Mouse (Mus musculus) embryo, embryonic 11 days (tissue): ENCODE data around the gene Fkbp10.

Source experiments
- DNase-seq: peaks from one replicate; pipeline ENCODE4 v3.0.0-alpha.2; 2015

The Fkbp10 gene

DNA sequence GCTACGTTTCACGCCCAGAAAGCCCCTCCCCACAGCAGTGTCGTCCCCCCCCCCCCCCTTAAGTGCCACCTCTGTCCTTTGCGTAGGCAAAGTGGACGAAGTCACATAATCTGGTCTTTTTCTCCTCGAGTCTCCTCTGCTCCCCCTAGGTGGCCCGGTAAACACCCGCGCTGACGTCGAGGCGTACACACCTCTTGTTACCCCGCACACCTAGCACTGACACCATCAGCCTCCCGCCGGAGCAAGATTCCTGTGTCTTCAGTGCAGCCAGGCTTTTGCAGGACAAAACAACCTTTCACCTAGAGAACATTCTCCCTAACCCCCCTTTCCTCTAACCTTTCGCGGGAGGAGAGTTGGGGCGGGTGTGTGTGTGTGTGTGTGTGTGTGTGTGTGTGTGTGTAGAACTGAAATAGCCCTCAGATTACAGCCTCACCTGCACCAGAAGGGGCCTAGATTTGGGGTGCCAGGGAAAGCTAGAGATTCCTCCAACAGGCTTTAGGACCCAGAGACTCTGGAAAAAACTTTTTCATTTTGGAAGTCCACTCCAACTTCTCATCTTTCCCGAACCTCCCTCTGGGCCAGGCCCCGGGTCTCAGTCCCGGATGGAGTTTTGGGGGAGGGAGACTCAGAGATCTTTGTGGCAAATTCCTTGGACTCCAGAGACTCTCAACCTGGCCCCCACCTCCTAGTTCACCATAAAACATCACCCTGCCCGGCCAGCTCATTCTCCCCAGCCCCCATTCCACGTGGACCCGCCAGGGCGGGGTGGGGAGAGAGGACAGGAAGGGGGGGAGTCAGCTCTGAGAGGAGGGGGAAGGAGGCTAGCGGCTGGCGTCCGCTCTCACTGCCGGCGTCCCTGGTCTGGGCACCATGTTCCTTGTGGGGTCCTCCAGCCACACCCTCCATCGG, at the start of gene Fkbp10:
TSS of gene Fkbp10 (plus strand) at position 784 of the 909 bp plus-strand sequence.
- DNase-seq, result peak; percentile 83

DNA sequence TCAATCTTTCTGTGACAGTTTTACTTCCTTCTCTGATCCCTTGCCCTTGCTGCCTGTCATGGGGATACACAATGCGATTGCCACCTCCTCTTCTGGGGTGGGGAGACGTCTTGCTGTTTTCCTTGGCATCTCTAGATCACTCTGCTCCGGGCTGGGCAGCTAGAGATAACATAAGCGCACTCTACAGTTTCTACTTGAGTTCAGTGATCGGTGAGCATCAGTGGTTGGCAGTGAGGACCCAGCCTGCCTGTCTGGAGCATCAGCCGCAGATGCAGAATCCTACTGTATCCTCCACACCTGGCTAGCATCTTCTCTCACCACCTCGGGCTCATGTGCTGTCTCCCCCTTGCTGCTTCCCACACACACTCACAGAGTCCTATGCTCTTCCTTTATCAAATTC, 46.4 kb upstream of the Fkbp10 start:
- DNase-seq, result no peak

DNA sequence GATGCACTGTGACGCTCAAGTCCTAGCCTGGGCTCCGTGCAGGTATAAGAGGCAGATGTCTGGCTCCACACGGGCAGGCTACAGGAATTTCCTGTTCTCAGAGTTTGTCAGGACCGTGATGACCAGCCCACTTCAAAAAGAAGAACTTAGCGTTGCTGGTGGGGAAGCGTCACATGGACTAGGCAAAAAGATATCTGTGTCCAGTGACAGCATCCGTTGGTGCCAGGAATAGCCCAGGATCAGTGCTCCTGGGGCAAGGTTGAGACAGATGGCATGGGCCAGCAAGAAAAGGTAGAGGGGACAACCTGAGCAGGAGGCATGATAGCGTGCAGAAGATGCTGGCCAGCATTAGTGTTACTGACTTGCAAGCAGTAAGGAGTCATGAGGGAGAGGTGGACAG, 45.7 kb upstream of the Fkbp10 start:
- DNase-seq, result no peak

DNA sequence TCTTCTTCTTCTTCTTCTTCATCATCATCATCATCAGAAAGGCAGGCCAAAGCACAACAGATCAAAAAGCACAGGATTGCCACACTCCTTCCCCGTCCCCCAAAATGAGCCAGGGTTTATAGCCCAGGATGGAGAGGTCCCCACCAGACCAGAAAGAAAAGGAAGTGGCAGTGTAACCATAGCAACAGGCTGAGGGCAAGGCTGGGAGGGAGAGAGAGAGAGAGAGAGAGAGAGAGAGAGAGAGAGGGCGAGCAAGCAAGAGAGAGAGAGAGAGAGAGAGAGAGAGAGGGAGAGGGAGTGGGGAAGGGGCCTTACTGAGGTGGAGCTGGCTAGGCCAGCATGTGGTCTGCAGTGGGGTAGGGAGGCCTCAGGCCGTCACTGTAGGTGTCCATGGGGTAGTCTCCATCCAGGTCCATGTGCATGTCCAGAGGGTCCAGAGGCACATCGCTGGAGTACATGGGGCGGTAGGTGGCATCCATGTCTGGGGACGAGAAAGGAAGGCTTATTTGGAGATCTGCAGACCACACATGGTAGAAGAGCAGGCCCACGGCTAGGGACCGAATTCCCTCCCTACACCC, 43.4 kb upstream of the Fkbp10 start:
- DNase-seq, result peak; percentile 50

DNA sequence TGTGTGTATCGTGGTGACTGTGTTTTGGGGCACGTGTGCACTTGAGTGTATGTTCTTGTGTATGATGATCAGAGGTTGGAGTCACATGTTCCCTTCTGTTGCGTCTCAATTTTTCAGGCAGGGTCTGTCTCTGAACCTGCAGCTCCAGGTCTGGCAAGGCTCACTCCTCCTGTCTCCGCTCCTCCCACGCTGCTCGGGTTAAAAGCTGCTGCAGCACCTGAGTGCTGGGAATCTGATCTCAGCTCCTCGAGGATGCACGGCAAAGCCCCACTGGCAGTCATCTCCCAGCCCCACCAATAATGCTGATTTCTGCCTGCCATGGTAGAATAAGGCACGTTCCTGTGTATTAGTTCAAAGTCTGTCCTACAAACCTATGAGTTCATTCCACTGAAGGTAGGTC, 40.4 kb upstream of the Fkbp10 start:
- DNase-seq, result no peak

DNA sequence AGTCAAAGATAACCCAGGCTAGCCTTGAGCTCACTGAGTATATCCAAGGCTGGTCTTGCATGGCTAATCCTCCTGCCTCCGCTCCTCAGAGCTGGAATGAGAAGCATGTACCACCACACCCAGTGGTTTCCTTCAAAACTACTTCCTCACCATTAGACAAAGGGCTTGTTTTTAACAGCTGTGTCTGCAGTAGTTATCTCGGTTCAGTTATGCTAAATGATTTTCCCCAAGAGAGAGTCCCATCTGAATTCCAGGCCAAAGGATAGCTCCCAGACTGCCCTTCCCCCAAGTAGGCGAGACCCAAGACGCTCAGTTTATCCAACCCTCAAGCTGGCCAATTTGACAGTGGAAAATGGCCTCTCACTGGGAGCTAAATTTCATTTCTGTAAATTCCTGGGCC, 39.5 kb upstream of the Fkbp10 start:
- no peak for DNase-seq

DNA sequence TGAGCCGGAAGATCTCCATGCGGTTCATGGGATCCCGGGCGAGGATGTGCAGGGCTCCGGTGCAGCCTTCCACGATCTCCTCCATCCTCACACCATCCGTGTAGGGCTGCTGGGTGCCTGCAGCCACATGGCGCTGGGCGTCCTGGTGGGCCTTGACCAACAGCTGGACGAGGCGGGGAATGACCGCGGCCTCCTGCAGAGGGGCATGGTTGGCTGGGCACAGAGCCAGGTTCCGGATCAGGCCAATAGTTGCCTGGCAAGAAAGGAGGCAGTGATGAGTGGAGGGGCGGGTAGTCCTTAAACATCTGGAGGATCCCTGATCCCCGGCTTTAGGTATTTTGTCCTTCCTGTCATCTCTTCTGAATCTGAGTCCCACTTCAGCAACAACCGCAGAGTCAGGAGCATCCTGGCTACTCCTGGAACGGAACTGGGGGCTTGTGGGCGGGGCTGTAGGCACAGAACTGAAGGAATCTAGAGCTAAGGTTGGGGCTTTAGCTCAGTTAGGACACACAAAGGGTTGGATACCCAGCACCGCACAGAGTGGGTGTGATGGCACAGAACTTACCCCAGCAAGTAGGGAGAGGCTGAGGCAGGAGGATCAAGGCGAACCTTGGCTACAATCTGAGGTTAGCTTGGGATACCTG, 38.6 kb upstream of the Fkbp10 start:
- no peak for DNase-seq

DNA sequence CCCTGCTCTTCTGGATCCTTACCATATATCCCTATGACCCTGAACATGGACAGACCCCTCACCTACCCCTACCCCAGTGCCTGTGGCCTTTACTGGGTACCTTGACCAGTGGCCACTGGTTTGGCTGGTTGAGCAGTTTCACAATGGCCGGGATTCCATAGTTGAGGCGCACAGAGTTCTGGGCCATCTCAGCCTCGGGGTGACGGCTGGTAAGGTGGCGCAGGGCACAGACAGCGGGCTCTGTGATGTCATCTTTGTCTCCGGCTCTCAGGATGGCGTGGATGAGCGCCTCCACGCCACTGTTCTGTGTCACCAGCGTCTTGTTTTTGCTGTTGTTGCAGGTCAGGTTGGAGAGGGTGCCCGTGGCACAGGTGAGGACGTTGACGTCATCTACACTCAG, 37.5 kb upstream of the Fkbp10 start:
- DNase-seq, result no peak

DNA sequence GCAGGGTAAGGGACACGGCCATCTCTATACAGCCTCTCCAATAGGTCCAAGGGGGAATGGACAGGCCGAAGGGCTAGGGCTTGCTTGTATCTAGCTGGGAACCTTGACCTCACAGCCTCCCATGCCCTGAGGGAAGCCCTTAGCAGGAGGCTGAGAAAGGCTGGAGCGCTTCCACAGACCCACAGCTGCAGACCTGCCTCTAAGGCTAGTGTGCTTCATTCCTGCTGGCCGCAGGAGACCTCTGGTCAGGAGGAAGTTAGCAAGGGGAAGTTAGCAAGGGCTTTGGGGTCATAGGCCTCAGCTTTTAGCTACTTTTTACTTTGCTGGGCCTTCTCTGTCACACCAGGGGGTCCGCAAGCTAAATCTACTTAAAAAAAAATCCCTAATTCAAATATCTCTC, 37.1 kb upstream of the Fkbp10 start:
- DNase-seq, result no peak

DNA sequence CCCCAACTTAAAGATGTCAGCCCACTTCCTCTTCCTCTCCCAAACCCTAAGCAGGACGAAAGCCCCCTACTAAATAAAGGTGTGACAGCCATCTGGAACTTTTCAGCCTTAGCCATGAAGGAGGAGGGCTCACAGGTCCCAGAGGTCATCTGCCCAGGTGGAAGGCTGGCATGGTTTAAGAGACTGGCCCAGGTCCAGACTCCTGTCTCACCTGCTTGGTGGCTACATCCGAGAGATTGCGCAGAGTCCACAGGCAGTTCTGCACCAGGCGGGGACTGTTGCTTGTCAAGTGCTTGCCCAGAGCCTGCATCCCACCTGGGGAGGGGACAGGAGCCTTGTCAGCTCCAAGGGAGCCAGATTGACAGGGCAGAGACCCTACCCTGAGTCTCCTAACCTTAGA, 36.2 kb upstream of the Fkbp10 start:
- no peak for DNase-seq

DNA sequence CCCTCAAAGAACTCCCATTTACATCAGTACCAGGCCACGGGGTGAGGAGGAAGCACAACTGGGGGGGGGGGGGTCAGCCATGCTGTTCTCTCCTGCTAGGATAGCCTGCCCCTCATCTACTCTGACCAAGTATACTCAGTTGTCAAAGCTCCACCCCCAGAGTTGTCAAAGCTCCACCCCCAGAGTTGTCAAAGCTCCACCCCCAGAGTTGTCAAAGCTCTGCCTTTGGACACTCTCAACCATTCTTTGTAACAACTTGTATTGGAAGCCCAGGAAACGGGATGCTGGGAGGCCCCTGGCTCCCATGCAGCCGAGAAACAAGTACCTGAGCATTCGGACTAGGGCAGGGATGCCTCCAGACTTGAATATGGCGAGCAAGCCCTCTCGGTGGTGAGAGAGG, 32.8 kb upstream of the Fkbp10 start:
- no peak for DNase-seq

DNA sequence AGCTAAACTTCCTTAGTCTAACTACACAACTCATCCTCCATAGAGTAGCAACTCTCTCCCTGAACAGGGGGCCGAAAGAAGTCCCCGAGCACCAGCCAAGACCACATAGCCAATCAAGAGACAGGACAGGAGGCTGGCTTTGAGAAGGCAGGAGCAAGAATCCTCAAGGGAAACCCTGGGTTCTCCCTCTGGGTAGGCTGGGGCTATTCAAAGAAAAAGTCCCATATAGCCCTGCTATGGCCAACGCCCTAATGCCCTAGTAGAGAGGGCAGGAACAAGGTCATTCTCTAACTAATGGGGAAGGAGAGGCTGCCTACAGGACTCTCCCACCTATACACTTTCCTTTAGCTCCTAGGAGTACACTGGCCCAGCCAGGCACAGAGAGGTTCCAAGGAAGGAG, 30.5 kb upstream of the Fkbp10 start:
- DNase-seq, result no peak

DNA sequence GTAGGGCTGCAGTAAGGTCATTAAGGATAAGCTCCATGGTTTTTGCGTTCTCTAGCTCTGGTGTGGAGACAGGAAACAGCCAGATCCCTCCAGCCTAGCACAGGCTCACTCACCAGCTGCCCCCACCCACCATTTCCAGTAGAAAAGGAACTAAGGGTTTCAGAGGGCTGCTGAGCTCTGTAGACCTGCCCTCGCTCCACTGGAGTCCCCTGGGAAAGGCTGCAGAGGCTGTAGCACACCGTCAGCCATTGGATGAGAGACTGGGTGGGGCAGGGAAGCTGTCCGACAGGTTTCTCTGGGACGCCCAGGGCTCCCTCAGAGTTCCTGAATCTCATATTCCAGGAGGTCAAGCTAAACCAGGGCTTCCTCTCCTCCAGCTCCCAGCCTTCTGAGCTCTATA, 28.9 kb upstream of the Fkbp10 start:
- no peak for DNase-seq

DNA sequence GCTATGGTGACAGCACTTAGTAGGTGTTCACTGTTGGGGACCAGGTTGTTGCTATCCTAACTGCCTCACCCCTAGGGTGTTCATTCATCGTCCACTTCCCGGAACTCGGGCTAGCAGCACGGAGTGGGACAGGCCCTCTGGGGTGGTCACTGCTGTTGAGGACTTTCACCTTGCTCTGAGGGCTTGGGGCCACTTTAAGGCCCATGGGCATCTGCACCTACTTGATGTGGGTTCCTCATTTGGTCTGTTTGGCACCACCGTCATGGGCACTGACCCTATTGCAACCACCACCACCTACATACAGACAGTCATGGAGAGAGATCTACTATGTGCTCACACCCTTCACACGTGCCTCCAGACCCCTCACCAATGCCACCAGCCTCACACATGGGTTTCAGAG, 28.4 kb upstream of the Fkbp10 start:
- no peak for DNase-seq

DNA sequence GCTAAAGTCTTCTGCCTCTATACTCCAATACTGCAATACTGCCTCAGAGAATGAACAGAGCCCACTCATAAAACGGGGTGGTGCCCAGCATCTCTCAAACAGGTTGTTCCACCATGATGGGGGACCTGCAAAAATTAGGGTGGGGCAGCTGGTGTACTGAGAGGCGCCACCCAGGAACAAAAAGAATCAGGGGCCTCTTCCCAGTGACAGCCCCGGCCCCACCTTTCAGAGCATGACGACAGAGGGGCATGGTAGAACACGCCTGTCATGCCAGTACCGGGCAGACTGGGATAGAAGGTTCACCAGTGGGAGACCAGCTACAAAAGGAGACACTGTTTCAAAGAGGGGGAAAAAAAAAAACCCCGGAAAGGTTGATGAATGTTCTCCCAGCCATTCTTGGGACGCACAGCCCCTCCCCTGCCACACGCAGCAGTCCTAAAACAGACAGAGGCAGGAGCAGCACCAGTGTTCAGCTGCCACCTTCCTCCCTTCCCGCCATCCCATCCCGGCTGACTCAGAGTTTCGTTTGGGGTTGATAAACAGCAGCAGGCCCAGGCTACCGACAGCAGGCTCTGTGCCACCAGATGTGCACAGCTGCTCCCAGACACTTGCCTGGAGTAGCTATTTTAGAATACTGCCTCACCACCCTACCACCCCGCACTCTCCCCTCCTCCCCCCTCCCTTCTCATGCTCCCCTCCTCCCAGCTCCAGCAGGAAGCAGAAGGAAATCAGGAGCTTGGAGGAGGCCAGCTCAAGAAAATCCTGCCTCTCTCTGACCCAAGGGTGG, 27.7 kb upstream of the Fkbp10 start:
- peak; percentile 54 for DNase-seq

DNA sequence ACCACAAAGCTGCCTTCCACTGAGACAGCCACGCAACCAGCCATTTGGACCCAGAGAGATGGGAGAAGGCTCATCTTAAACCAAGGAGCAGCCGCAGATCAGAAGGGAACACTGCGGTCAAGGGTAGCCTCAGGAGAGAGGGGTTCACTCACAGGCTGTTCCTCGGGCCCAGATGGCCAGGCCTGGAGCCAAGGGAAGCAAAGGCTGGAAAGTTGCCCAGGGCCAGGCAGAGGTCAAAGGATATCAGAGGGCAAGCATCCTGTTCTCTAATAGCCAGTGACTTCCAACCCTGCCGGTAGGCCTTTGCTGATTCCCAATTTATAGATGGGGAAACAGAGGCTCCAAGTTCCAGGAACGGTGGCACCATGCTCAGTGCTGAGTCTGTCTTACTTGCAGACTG, 26.9 kb upstream of the Fkbp10 start:
- DNase-seq, result no peak

DNA sequence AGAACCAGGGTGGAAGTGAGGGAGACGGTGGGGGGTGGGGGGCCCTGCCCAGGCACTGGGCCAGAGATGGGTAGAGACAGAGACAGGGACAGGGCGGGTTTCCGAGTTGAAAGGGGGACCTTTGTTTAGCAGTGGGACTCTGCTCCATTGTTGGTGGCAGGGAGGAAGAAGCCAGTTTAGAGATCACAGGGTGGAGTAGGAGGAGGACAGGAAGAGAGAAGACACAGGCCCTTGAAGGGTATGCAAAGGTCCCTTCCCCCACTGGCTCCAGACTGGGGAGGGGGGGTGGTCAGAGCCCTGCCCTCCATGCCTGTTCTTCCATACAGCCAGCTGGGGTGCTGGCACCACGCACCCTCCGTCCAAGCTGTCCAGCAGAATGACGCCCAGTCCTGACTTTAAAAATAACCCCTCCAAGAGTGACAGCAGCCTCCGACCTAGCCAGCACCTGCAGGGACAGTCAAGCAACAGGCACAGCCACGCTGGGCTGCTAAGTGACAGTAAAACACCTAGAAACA, 25.5 kb upstream of the Fkbp10 start:
- no peak for DNase-seq

DNA sequence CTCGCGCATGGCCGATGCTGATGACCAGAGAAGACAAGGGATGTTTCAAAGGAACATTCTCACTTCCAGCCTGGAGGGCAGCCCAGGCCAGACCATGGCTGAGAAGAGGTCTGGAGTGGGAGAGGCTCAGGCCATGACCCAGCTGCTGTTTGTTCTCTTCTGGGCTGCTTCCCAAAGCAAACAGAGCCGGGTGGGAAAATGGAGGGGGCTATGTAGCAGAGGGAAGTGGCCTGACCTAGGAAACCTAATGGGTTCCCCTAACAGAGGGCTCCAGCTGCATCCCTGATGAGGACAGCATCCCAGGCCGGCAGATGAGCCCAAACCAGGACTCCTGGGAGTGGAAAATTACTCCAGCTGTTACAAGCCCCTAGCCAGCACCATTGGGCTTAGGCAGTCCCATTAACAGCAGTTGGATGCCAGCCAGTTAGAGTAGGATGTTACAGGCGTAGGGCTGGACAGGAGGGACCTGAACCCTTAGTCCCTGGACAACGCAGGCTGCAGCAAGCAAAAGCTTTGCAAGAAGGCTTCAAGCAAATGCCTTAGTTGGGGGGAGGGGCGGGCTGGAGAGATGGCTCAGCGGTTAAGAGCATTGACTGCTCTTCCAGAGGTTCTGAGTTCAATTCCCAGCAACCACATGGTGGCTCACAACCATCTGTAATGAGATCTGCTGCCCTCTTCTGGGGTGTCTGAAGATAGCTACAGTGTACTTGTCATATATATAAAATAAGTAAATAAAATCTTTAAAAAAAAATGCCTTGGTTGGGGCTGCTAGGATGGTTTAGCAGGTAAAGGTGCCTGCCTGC, 24.2 kb upstream of the Fkbp10 start:
- no peak for DNase-seq

DNA sequence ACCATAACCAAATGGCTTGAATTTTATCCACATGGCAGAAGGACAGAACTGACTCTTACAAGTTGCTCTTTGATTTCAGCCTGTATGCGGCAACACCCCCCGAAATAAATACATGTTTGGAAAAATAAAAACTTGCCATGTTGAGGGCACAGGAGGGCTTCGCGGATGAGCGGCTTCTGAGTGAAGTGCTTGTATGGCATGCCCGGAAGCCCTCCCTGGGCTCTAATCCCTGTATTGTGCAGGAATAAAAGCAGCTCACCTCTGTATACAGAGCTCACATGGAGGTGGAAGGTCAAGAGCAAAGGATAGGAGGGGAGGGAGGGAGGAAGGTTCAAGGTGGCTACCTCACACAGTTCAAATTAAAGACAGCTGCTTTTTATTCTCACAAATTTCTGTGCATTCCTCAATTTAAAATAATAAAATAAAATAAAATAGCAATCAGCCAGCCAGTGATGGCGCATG, 23.6 kb upstream of the Fkbp10 start:
- DNase-seq, result no peak

DNA sequence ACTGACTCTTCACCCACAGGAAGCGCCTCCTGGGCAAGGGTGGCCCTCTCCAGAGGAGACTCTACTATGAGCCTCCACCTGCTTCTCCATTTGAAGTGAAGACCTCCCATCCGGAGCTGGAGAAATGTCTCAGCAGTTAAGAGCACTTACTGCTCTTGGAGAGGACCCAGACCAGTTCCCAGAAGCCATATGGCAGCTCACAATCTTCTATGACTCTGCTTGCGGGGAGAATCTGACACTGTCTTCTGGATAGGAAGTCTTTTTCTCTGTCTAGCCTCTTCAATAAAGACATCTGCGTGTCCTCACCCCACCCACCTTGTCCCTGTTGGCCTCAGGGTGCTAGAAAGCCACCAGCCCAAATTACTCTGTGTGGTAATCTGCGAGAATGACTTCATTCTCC, 22.5 kb upstream of the Fkbp10 start:
- DNase-seq, result no peak

DNA sequence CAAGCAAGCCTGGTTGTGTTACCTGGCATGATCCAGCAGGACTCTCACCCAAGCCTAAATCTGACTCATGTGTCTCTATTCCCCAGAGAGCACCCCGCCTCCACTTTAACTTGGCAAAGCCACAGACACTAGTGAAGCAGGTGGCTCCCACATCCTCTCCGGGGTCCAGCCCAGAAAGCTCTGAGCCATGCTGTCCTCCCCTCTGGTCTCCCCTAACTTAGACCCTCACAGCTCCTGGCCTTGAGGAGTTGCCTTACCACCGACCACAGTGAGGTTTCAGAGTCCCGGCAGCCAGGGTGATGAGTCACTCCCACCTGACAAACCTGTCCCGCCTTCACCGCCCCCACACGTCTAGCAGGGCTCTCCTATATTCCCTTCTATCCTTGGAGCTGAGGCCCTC, 21.8 kb upstream of the Fkbp10 start:
- DNase-seq, result no peak
